Mouse (Mus musculus): ENCODE measurements around the gene Mrpl22. TPM values are rescaled to one million over a fixed set of nuclear protein-coding genes. Genes with fewer than 3 reads are reported as not detected.
A peak's percentile ranks its signal among the peaks of the same experiment; 100 is the strongest.

Mrpl22 gene
- polyA plus RNA-seq, 1 experiment, result 50.1 TPM

DNA sequence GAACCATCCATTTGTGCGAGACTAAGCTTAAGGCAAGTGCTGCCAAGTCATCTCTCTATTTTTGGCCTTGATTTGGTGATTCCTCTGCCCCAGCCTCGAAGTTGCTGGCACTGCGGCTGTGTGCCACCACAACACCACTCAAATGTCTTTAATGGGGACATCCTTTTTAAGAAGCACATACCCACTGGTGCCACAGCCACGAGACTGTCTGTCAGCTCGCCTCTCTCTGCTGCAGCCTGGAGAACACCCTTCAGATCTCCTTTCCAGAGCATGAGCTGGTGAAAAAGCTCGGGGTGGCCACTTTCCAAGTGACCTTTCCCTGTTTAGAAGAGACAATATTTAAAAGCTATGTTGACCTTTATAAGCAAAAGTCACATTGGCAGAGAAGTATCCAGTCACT is 34.8 kb upstream of the Mrpl22 start:
- H3K4me3 ChIP-seq (ENCODE audit: insufficient read depth, low read length), result no peak overlapping the region
- TF ChIP-seq CTCF (IDR thresholded peaks at IDR 0.05; ENCODE audit: extremely low read depth, insufficient read depth, low read length) (no peak), POLR2A (IDR thresholded peaks at IDR 0.05; ENCODE audit: extremely low read depth, insufficient read depth, low read length) (no peak)
- no peaks in the 10 kb centered on the region for H3K4me1 ChIP-seq (ENCODE audit: control insufficient read depth, insufficient read depth, low read length)
- H3K27ac ChIP-seq (ENCODE audit: insufficient read depth, low read length), result no peak overlapping the region

DNA sequence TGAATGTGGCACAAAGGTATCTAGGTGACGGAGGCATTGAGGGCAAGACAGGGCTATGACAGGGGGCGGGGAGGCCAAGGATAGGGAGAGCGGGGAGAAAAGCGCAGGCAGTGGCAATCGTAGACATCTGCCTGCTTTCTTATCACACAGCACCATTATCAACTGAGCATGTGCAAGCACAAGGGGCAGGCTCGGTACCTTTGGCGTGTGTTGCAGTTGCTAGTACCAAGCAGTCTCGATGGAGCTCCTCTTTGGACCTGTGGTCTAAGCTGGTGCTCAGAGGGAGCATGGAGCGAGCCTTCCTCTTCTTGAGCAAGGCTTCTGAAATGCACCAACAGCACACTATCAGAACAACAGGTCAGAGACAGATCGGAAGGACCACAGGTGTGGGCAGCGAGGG is 32.6 kb upstream of the Mrpl22 start:
- Histone ChIP-seq H3K27ac (ENCODE audit: insufficient read depth, low read length) (no peak overlapping the region), H3K4me3 (ENCODE audit: insufficient read depth, low read length) (no peak overlapping the region), H3K4me1 (ENCODE audit: control insufficient read depth, insufficient read depth, low read length) (no peaks in the 10 kb centered on the region)
- TF ChIP-seq POLR2A (IDR thresholded peaks at IDR 0.05; ENCODE audit: extremely low read depth, insufficient read depth, low read length) (no peak), CTCF (IDR thresholded peaks at IDR 0.05; ENCODE audit: extremely low read depth, insufficient read depth, low read length) (no peak)

DNA sequence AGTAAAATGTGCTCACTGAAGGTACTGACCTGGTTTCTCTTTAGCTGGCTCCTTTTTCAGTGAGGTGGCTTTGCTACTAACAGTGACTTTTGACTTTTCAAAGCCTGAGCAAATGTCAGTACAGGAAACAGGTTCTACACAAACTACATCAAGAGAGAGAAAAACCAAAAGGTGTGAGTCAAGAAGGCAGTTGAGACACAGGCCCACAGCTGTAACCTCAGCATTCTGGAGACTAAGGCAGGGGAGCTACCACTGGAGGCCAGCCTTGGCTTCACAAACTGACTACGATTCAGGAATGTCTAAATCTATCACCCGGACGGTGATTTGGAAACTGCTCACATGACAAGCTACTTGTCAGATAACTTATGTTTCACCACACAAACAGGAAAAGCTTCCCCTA is 32.0 kb upstream of the Mrpl22 start:
- no peaks in the 10 kb centered on the region for H3K4me1 ChIP-seq (ENCODE audit: control insufficient read depth, insufficient read depth, low read length)
- no peak overlapping the region for H3K4me3 ChIP-seq (ENCODE audit: insufficient read depth, low read length)
- no peak overlapping the region for H3K27ac ChIP-seq (ENCODE audit: insufficient read depth, low read length)
- TF ChIP-seq POLR2A (IDR thresholded peaks at IDR 0.05; ENCODE audit: extremely low read depth, insufficient read depth, low read length) (no peak), CTCF (IDR thresholded peaks at IDR 0.05; ENCODE audit: extremely low read depth, insufficient read depth, low read length) (no peak)

DNA sequence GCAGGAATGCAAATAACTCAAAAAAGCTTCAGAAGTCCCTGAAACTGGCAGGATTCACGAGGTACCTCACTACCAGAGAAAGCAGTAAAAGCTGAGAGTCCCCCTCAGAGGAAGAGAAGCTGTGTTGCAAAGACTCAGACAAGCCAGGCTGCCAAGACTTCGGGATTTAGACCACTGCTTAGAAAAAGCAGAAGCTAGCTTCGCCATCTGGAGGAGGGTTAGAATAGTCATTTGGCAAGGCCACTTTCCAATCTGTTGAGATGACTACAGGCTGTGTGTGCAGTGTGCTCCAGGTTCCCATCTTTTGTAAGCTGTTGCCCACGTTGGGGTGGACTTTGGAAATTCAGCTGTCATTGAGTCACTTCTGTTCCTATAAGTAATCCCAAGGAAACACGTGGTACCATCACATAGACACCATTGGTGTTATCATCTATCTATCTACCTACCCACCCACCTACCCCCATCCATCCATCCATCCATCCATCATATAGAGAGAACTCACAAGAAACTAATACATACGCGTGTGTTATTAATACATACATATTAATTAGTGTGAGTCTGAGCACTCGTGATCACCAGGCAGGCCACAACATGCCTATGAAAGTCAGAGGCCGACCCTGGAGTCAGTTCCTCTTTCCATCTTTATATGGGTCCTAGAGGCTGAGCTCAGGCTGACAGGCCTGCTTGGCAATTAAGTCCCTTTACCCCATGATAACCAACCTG is 27.6 kb upstream of the Mrpl22 start:
- Histone ChIP-seq H3K27ac (ENCODE audit: insufficient read depth, low read length) (no peak overlapping the region), H3K4me3 (ENCODE audit: insufficient read depth, low read length) (no peak overlapping the region), H3K4me1 (ENCODE audit: control insufficient read depth, insufficient read depth, low read length) (no peaks in the 10 kb centered on the region)
- TF ChIP-seq POLR2A (IDR thresholded peaks at IDR 0.05; ENCODE audit: extremely low read depth, insufficient read depth, low read length), result no peak

DNA sequence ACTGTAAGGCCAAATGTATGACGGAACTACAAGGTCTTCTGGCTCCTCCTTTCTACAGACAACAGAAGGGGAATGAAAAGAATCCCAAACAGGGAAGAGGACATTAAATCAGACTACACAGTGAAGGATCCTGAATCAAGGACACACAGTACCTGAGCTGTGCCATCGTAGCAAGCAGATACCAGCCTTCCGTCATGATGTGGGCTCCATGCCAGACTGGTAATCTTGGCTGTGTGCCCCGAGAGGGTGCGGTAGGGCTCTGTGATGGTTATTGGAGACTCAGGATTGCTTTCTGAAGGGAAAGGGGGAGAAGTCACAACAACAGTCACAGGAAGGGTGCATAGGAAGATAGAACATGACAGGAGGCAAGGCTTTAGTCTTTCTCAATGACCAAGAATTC is 25.2 kb upstream of the Mrpl22 start:
- H3K4me1 ChIP-seq (ENCODE audit: control insufficient read depth, insufficient read depth, low read length), result no peaks in the 10 kb centered on the region
- TF ChIP-seq CTCF (IDR thresholded peaks at IDR 0.05; ENCODE audit: extremely low read depth, insufficient read depth, low read length) (no peak), POLR2A (IDR thresholded peaks at IDR 0.05; ENCODE audit: extremely low read depth, insufficient read depth, low read length) (no peak)
- H3K4me3 ChIP-seq (ENCODE audit: insufficient read depth, low read length), result no peak overlapping the region
- H3K27ac ChIP-seq (ENCODE audit: insufficient read depth, low read length), result no peak overlapping the region

DNA sequence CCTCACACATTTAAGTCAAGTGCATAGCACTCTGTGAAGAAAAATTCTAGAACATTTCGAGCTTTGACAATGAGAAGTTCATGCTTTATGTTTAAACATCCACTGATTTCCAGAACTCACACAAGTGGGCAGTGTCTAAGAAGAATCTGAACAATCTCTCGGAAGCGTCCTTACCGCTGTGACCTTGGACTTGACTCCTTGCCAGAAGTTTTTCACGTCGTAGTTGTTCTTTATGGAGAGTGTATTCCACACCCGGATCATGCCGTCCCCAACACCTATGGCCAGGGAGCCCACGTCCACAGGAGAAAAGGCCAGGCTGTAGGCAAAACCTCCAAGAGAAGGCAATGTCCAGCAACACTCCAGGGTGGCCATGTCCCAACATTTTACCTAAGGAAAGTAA is 16.0 kb upstream of the Mrpl22 start:
- TF ChIP-seq CTCF (IDR thresholded peaks at IDR 0.05; ENCODE audit: extremely low read depth, insufficient read depth, low read length) (no peak), POLR2A (IDR thresholded peaks at IDR 0.05; ENCODE audit: extremely low read depth, insufficient read depth, low read length) (no peak)
- no peak overlapping the region for H3K27ac ChIP-seq (ENCODE audit: insufficient read depth, low read length)
- H3K4me3 ChIP-seq (ENCODE audit: insufficient read depth, low read length), result no peak overlapping the region

DNA sequence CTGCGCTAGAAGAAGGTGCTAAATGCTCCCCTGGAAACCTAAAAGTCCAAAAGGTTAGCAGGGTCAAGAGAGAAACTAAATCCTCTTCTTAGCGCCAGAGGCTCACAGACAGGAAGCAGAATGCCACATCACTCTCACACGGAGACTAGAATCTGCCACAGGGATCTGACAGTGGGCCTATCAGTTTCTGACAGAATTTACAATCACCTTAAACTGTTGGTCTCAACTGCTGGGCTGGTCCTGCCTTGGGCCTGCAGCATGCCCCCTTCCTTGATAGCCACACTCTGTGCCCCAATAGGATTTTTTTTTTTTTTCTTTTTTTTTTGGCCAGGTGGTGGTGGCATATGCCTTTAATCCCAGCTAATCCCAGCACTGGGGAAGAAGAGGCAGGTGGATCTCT is 14.6 kb upstream of the Mrpl22 start:
- no peaks in the 10 kb centered on the region for H3K4me1 ChIP-seq (ENCODE audit: control insufficient read depth, insufficient read depth, low read length)
- H3K4me3 ChIP-seq (ENCODE audit: insufficient read depth, low read length), result no peak overlapping the region
- TF ChIP-seq POLR2A (IDR thresholded peaks at IDR 0.05; ENCODE audit: extremely low read depth, insufficient read depth, low read length), result no peak
- TF ChIP-seq CTCF (IDR thresholded peaks at IDR 0.05; ENCODE audit: extremely low read depth, insufficient read depth, low read length), result no peak
- H3K27ac ChIP-seq (ENCODE audit: insufficient read depth, low read length), result no peak overlapping the region

More for the DNA sequence above, 16.0 kb upstream of the Mrpl22 start:
- no peaks in the 10 kb centered on the region for H3K4me1 ChIP-seq (ENCODE audit: control insufficient read depth, insufficient read depth, low read length)

DNA sequence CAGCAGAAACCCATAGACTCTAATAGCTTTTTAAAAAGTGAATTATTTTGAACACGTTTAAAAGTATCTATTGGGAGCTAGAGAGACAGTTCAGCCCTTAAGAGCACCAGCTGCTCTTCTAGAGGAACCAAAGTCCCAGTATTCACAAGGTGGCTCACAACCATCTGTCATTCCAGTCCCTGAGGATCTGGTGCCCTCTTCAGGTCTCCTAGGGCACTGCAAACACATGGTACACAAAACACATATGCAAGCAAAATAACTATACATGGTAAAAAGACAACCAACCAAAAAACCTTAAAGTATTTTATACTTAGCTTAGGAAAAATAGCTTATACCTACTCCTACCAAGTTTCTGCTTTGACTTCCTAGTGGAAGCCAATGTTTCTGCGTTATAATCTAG is 6.4 kb upstream of the Mrpl22 start:
- H3K27ac ChIP-seq (ENCODE audit: insufficient read depth, low read length), result no peak overlapping the region
- H3K4me1 ChIP-seq (ENCODE audit: control insufficient read depth, insufficient read depth, low read length), result peaks cover 4% of the 10 kb centered on the region; the same call in 1 of the 2 replicates
- no peak overlapping the region for H3K4me3 ChIP-seq (ENCODE audit: insufficient read depth, low read length)
- TF ChIP-seq CTCF (IDR thresholded peaks at IDR 0.05; ENCODE audit: extremely low read depth, insufficient read depth, low read length), result no peak
- no peak for TF ChIP-seq POLR2A (IDR thresholded peaks at IDR 0.05; ENCODE audit: extremely low read depth, insufficient read depth, low read length)

DNA sequence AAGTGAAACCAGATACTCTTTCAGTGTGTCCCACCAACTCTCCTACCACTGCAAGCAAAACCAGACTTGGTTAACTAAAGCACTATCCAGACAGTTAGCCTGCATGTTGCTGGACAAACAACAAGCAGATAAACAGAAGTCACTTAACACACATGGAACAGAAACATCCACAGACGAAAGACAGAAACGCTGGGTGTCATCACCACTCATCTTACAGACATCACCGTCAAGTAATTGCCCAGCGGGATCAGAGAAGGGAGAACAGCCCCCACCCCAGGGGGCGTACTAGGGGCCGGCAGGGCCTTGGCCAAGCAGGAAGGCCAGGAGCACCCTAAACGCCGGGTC is 3.7 kb upstream of the Mrpl22 start:
- TF ChIP-seq CTCF (IDR thresholded peaks at IDR 0.05; ENCODE audit: extremely low read depth, insufficient read depth, low read length) (no peak), POLR2A (IDR thresholded peaks at IDR 0.05; ENCODE audit: extremely low read depth, insufficient read depth, low read length) (no peak)
- peaks cover 5% of the 10 kb centered on the region; the same call in 1 of the 2 replicates for H3K4me1 ChIP-seq (ENCODE audit: control insufficient read depth, insufficient read depth, low read length)
- H3K27ac ChIP-seq (ENCODE audit: insufficient read depth, low read length), result no peak overlapping the region
- peak overlapping the region; percentile 61 for H3K4me3 ChIP-seq (ENCODE audit: insufficient read depth, low read length)

DNA sequence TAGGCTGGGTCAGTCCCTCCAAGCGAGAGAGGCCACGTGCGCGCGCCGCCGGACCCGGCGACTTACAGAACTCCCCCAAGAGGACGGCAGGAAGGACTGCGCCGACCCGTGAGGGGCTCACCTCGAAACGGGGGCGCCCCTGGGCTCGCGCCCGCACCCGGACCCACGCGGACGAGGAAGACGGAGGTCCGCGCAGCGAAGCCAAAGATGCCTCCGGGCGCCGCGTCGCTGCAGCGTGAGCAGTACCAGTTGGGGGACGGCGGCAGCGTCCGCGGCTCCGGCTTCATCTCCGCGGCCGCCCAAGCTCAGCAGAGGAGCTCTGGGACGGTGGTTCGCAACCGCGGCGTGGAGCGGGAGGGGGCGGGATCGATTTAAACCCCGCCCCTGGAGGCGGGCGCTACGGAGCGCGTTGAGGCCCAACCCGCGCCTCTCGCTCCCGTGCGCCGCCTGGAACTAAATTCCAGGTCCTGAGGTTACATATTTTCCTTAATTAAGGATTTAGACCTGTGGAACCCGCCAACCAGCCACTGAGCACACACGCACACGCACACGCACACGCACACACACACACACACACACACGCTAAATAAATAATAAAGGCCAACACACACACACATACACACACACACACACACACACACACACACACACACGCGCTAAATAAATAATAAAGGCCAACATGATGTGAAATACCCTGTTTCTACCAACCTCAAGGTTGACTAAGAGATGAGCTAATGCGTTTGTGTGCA is 3.1 kb upstream of the Mrpl22 start, which contains the start of gene Gemin5:
TSS of gene Gemin5 (minus strand) at position 373 of the 749 bp plus-strand sequence.
- no peak within 1 kb of the TSS for H3K27ac ChIP-seq (ENCODE audit: insufficient read depth, low read length)
- H3K4me3 ChIP-seq (ENCODE audit: insufficient read depth, low read length), result peak within 1 kb of the TSS; percentile 61

More for the DNA sequence above, 3.1 kb upstream of the Mrpl22 start, which contains the start of gene Gemin5:
- H3K4me1 ChIP-seq (ENCODE audit: control insufficient read depth, insufficient read depth, low read length), result peaks cover 5% of the 10 kb centered on the region; the same call in 1 of the 2 replicates
- TF ChIP-seq CTCF (IDR thresholded peaks at IDR 0.05; ENCODE audit: extremely low read depth, insufficient read depth, low read length) (no peak), POLR2A (IDR thresholded peaks at IDR 0.05; ENCODE audit: extremely low read depth, insufficient read depth, low read length) (peak; percentile 67; the same call in 1 of the 2 replicates)
